Mouse (Mus musculus) adrenal gland, adult 18-20 months (tissue): Measurements from ENCODE around the gene Eipr1. TPM values are rescaled to one million over a fixed set of nuclear protein-coding genes. Genes with fewer than 3 reads are reported as not detected.
"Not testable (repeated sequence)": the region's sequence is repeated elsewhere in the genome, so short reads cannot be mapped to it uniquely, and the experiment has no call there.

Experiments
- DNase-seq, 2 experiments: peaks; one replicate each; pipeline ENCODE4 v3.0.0; 2021 to 2022; ENCODE audit warnings: low spot score in 2 of 2
- total RNA-seq, 2 experiments: library from RNA; stranded (reverse); gene quantifications; 1 replicate in 1 of 2; 2 replicates in 1 of 2; pipeline ENCODE4 v1.2.3; 2021

The Eipr1 gene
- total RNA-seq, 2 experiments from 2014 or later: 18.1 to 22.0 TPM

DNA sequence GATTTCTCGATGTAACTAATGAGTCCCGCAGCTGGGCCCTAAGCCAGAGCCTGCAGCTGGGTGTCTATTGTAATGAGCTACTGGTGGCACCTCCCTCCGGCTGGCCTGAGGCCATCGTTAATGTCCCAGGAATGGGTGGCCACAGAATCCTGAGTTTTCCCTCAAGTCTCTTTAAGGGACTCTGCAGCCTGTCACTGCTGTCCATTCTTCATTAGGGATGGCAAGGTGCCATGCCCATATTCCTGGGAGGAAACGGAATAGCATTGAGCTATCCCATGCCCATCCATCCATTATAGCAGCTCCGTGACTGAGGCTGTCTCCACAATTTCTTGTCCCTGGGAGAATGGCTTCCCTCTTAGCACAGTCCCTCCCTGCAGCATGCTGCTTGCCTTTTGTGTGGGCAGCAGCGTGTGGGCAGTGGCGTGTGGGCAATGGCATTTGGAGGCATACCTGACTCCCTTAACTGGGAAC, 123.2 kb downstream of the Eipr1 start:
- no peak for DNase-seq

DNA sequence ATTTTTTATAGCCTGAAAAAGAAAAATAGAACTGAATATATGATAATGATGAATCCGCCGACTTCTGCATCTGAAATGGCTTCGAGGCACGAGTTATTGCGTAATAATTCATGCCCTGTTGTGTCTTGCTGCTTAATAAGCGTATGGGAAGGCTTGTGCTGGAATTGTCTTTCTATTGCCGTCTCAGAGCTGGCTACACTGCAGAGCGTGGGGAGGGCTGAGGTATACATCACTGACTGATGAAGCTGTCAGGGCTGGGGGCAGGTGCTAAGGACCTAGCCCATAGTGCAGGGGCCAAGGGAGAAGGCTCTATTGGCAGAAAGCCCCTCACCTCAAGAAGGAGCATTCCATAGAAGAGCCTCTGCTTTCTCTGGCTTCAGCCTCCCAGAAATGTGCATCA, 123.9 kb downstream of the Eipr1 start:
- no peak for DNase-seq

DNA sequence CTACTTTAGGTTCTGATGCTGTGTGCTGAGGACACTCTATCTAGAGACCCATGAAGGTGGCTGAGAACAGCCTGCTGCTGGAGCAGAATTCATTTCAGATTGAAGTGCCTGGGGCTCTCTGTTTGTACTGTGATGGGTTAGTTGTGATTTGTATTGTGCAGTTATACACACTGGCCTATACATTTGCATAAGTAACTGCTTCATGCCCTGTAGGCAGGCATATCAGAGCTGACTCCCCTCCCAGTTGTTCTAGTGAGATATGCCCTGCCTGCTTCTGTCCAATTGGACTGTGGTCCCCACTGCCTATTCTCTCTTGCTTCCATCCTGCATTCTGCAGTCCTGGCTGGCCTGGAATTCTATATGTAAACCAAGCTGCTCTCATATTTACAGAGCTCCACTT, 128.9 kb downstream of the Eipr1 start:
- DNase-seq: no peak

DNA sequence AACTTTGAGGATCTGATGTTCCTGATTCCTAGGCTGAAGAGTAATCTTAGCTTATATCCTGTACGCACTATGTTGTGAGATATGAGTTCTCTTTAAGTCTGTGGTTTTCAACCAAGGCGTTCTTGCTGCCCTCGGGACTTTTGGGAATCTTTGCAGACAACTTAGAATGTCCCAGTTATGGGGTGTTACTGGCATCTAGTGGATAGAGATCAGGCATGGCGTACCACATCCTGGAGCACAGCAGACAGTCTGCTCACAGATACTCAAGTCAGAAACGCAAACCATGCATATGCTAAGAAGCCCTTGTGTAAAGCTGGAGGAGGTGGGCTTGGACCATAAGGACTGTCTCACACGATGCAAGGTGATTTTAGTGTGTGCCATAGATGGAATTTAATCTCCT, 136.1 kb downstream of the Eipr1 start:
- no peak for DNase-seq

DNA sequence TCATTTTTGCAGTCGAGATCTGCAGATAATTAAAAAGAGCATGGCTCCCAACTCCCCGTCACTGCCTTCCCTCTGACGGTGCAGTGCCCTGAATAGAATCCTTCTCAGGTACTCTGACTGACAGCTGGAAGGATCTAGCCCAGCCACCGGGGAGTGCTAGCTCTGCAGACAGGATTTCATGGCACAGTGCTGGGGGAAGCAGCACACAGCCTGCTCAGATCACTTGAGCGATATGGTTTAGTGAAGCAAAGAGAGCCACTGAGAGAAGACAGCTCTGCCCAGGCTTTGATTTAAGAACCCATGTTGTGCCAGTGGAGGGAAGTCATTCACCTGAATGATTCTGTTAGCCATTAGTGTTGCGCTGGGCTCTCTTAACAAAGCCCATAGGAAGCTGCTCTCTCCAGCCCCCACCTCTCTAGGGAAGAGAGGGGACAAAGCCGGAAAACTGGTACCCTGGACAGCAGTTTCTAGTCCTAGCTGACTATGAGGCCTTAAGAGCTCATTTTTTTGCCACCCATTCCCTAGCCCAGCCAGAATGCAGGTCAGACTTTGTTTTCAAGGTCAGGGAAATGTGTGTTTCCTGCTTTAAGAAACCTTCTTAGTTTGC, 137.6 kb downstream of the Eipr1 start:
- no peak for DNase-seq

DNA sequence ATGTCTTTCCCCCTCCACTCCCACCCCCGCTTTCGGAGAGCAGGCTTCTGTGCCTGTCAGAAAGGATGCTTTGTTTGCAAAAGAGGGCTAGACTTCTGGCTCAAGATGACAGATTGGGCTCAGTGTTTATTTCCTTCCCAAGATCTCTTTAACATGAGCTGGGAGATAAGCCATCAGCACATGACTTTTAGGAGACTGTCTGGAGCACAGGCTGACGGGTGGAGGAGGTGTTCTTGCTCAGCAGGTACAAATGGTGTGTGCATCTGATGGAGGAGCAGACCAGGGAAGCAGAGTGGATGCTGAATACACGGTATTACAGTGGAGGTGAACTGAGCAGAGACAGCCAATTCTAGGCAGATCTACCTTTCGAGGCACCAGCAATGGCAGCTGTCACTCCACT, 139.9 kb downstream of the Eipr1 start:
- DNase-seq: no peak

DNA sequence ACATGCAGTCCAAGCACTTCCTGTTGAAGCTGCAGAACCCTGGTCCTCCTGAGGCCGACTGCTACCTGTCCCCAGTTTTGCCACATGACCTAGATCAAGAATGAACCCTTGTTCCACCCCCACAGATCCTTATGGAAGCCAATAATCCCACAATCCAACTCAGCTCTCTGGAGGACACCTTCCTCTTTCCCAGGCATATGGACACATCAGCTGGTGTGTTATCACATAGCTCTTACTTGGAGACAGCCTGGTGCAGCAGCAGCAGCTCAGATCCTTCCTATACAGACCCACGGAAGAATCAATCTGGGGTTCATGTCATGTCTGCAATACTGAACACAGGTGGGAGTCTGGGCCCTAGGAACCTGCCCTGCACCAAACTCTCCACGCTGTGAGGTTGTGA, 145.0 kb downstream of the Eipr1 start:
- no peak for DNase-seq

DNA sequence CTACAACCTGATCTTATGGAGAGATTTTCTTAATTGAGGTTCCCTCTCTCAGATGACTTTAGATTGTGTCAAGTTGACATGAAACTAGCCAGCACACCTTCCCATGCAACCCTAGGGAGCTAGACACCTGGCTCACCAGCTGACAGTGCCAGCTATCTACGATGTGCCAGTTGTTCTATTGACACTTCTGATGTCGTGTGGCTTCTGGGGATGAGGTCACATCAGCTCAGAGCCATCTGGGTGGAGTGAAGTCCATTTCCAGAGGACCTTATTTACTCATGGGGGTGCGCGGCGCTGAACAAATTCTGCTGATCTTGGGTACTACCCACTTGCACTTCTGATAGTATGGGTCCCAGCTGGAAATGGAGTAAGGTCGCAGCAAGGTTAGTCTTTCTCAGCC, 146.7 kb downstream of the Eipr1 start:
- no peak for DNase-seq

DNA sequence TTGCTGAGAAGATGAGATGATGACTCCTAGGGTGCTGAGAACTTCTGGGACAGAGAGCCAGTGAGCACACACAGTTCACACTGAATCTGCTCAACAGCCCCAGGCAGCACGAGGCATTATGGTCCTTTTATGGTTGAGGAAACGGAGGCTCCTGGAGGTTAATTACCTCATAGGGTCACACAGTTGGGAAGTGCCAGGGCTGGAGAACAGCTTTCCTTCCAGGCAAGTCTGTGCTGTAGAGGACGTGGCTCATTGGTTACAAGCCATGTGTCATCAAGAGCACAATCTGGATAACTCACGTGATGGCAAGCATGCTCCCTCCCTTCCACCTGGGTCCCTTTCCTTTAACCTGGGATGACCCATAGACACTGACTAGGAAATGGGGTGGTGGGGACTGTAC, 148.1 kb downstream of the Eipr1 start:
- no peak for DNase-seq

DNA sequence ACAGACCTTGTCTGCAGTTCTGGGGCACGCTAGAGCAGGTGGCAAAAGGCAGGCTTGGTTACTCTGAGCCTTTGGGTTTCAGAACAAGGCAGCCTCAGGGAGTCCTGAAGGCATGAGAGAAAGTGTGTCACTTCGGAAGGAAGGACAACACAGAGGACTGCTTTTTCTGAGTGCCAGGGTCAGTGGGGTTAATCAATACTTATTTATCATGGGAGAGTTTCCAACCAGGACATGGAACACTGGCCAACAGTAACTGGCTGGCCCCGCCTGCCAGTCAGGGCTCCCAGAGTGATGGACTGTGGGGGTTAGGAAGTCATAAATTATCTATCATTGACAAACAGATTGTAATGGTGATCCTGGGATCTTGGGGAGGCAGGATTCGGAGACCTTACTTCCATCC, 148.7 kb downstream of the Eipr1 start:
- no peak for DNase-seq

DNA sequence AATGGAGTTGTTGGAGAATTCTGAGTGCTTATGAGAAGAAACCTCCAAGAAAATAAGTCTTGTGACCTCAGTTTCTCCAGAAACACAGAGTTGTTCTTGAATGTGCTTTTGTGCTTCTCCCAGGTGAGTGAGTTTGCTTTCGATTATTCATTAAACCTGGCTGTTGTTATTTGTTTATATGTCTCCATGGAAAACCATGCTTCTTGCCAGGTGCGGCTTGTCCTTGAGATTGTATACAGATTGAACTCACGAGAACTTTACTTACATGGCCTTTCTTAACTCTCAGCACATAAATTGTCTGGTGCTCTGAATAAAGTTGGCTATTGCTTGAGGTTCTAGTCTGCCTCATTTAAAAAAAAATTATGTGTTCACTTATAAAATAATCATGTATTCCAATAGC, 150.5 kb downstream of the Eipr1 start:
- no peak for DNase-seq

DNA sequence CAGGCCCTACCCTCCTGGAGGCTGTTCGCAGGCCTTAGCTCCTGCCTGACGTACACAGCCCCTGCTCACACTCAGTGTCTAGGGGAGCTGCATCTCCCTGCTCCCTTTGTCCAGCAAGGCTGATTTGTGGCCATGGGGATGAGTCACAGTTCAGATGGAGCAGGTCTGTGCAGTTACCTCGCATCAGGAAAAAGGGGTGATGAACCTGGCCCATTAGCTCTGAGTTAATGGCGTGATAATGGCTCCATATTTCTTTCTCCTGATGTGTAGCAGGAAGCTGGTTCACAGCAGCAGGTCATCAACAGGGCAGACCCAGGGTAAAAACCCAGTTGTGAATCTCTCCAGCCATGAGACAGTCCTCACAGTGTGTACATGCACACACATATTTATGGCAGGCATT, 151.5 kb downstream of the Eipr1 start:
- no peak for DNase-seq

DNA sequence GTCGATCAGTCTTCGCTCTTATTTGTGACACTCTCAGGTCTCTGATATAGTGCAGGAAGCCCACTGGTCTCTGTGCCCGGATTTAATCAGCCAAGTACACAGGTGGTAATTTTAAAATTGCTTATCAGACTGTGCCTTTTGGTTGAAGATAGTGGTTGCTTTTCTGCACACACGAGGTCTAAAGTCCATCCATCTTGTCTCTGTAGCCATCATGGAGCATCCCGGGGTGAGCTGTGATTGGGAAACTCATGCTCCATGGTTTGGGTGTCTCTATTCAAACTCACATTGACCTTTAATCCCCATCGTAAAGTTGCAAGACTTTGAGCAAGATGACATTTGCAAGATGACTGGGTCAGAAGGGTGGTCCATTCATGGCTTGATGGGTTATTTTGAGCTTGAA, 153.9 kb downstream of the Eipr1 start:
- DNase-seq: no peak

DNA sequence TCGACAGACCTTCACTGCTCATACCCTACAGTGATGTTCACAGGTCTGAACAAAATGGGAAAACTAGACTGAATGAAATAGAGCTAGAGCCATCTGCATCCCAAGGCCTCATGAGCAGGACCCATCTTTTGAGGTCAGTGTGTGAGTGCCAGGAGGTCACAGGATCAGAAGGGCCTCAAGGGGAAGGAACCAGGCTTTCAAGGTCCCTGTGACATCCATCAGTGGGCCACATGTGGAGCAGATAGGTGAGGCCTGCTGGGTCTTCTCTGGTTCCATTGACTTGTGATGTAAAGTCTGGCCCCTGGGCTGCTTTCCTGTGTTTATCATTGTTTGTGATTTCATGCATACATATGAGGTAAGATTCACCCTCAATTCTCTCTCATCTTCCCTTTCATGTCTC, 154.4 kb downstream of the Eipr1 start:
- DNase-seq: no peak

DNA sequence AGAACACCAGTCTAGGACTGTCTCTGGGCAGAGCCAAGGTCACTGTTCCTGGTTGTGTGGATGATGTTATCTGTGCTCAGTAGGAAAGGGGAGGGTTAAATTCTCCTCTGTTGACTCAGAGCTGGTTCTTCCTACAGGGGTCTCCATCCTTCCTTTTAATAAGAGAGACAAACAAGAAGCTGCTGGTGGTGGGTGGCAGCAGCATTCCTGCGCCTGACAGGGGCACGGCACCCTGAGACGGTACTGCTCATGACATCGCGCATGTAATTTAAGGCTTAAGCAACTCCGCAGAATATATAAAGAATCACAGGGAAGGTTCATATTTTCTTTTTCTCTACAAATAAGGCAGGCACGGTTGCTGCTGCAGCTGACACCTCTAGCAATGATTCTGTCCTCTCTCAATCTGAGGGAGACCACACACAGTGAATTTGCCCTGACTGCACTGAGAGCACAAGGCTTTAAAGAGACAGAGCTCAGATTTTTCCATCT, 155.2 kb downstream of the Eipr1 start:
- no peak for DNase-seq

DNA sequence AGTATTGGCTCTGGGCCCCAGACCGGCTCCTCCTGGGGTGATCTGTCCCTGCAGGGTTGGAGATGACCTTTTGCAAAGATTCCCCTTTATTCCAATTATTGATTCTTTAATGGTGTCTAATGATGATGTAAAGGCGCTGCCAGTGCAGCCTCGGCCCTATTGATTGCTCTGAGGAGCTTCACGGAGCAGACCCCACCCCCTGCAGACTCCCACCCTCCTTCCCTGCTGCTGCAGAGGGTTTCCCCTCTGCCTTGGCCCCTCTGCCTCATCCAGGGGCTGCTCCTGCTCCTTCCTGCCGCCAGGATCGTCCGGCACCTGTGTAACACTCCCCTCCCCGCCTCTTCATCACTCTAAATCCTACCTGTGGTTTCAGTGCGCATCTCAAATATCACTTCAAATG, 156.2 kb downstream of the Eipr1 start:
- no peak for DNase-seq

DNA sequence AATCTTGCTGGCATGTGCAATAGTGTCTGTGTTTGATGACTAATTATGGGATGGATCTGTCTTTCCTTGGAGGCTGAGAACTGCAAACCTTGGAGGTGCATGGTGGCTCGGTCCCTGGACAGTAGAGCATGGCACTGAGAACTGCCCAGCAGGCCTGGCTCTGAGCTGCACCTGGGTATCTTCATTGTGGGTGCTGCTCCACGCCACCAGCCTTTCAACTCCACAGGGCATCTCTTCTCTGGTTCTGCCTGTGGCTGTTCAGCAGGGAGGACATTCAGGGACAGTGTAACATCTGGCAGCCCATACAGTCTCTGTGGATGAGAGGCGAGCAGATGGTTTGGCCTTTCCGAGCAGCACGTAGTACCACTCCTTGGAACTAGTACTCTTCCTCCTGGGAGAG, 158.2 kb downstream of the Eipr1 start:
- no peak for DNase-seq

DNA sequence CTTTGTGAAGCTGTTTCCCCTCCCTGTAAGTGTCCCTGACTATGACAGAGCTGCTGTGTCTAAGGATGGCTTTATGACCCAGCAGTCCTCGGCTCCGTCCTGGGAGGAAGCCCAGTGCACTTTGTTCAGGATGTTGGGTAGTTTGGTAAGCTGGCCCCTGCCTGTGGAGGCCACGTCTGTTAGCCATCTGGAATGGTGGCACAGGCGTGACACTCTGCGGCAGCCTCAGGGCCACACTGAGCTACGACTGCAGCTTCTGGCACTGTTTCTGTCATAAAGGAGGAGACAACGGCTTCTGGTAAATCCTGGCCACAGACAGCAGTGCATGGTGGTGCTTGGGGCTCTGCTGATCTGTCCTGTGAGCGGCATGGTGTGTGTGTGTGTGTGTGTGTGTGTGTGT, 159.0 kb downstream of the Eipr1 start:
- DNase-seq: no peak

DNA sequence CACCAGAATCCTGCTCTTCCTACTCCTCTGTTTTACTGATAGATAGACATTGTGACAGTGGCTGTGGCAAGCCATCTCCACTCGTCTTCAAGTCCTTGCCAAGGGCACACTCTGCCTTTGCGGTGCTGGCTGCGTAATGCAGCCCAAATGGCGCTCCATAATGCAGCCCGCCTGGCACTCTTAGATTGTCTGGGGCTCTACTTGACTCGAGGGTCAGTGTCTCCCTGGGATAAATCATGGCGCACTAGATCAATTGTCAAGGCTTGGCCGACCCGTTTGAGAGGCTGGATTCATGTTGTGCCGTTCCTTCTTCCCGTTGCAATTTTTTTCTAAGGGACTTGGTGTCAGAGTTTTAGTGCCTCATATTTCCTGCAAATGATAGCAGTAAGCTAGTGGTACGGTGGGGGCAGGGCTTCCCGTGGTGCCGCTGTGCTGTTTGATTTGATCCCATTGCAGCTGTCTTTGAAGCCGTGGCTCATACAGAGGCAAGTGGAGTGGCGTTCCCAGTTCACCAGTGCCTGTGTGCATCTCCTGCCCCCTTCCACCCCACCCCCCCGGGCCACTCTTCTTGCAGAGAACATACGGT, 160.8 kb downstream of the Eipr1 start:
- DNase-seq: no peak

DNA sequence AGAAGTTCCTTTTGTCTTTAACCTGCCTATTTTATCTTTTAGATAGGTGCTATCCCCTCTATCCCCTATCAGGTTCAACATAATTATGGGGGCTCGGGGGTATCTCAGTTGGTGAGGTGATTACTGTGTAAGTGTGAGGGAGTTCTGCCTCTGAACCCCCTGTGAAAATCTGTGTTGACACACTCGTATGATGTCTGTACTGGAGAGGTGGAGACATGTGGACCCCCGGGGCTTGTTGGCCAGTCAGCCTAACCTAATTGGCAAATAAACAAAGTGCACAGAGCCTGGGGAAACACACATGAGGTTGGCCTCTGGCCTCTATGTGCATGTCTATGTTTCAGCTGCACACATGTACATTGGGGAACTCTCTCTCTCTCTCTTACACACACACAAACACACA, 161.5 kb downstream of the Eipr1 start:
- DNase-seq: no peak

DNA sequence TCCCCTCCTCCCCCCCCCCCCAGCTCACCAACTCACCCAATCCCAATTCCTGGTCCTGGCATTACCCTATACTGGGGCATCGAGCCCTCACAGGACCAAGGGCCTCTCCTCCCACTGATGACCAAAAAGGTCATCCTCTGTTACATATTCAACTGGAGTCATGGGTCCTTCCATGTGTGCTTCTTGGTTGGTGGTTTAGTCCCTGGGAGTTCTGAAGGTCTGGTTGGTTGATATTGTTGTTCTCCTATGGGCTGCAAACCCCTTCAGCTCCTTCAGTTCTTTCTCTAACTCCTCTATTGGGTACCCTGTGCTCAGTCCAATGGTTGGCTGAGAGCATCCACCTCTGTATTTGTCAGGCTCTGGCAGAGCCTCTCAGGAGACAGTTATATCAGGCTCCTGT, 162.5 kb downstream of the Eipr1 start:
- not testable (repeated sequence) for DNase-seq
